Mouse (Mus musculus): ENCODE data around the gene Gm17079. TPM values are rescaled to one million over a fixed set of nuclear protein-coding genes. Genes with fewer than 3 reads are reported as not detected.
"Not testable (repeated sequence)": the region's sequence is repeated elsewhere in the genome, so short reads cannot be mapped to it uniquely, and the experiment has no call there.

The Gm17079 gene
- total RNA-seq (2014; rRNA removed) = not detected in 2 replicates
- polyA plus RNA-seq (2015; fragmentation: Nextera tagmentation; extraction: Ambion mirVana) = not detected in 2 replicates

- not testable (repeated sequence) for H3K4me3 ChIP-seq (ENCODE audit: low read depth, low read length); H3K27me3 ChIP-seq (ENCODE audit: insufficient read depth, low read length); H3K9me3 ChIP-seq (ENCODE audit: low read length); H3K9ac ChIP-seq (replicated peaks; ENCODE audit: low read length, poor library complexity, severe bottlenecking); H3K36me3 ChIP-seq (ENCODE audit: insufficient read depth, low read length); H3K27ac ChIP-seq (ENCODE audit: low read depth, low read length); H3K4me1 ChIP-seq (ENCODE audit: insufficient read depth, low read length); ATAC-seq (ENCODE audit: low FRiP score); H3K4me2 ChIP-seq (ENCODE audit: low read depth, low read length, poor library complexity, severe bottlenecking); DNase-seq (ENCODE audit: low spot score)
- whole genome bisulfite sequencing = 75% methylated on average over 1 of the region's 2 CpGs
Measured at GRCm38 (mm10) chr14:51695368-51695767, at the start of gene Gm17079. Gene Gm17079 (minus strand): TSS chr14:51695468.

GRCm38 (mm10) chr14:51740347-51741170, 45.3 kb upstream of the Gm17079 start:
- H3K4me2 ChIP-seq (ENCODE audit: low read depth, low read length, poor library complexity, severe bottlenecking) = peak overlapping the region; percentile 75
- DNase-seq (ENCODE audit: low spot score) (no peak), ATAC-seq (ENCODE audit: low FRiP score) (0 out of 2 replicates have a peak, but pooled peaks have one; percentile 49)
- H3K4me3 ChIP-seq (ENCODE audit: low read depth, low read length) = peak overlapping the region; percentile 40
- TF ChIP-seq CTCF (IDR thresholded peaks at IDR 0.05) = 0 out of 2 replicates have a peak, but pooled peaks have one; percentile 6
- H3K27ac ChIP-seq (ENCODE audit: low read depth, low read length) = no peak overlapping the region
- no peak overlapping the region for H3K9ac ChIP-seq (replicated peaks; ENCODE audit: low read length, poor library complexity, severe bottlenecking)
- H3K36me3 ChIP-seq (ENCODE audit: insufficient read depth, low read length) = no peaks in the 10 kb centered on the region
- H3K27me3 ChIP-seq (ENCODE audit: insufficient read depth, low read length) = peaks cover 41% of the 10 kb centered on the region
- H3K4me1 ChIP-seq (ENCODE audit: insufficient read depth, low read length) = no peaks in the 10 kb centered on the region
- under 1% methylated on average over 42 of the region's 42 CpGs for WGBS
- no peaks in the 10 kb centered on the region for H3K9me3 ChIP-seq (ENCODE audit: low read length)

GRCm38 (mm10) chr14:51739150-51739993, 44.1 kb upstream of the Gm17079 start:
- DNase-seq (ENCODE audit: low spot score) = no peak
- no peaks in the 10 kb centered on the region for H3K4me1 ChIP-seq (ENCODE audit: insufficient read depth, low read length)
- H3K27me3 ChIP-seq (ENCODE audit: insufficient read depth, low read length) = peaks cover 41% of the 10 kb centered on the region
- WGBS = 1% methylated on average over 23 of the region's 24 CpGs
- no peak overlapping the region for H3K9ac ChIP-seq (replicated peaks; ENCODE audit: low read length, poor library complexity, severe bottlenecking)
- H3K36me3 ChIP-seq (ENCODE audit: insufficient read depth, low read length) = no peaks in the 10 kb centered on the region
- peak overlapping the region; percentile 75 for H3K4me2 ChIP-seq (ENCODE audit: low read depth, low read length, poor library complexity, severe bottlenecking)
- peak; percentile 13; the same call in 1 of the 2 replicates for ATAC-seq (ENCODE audit: low FRiP score)
- H3K9me3 ChIP-seq (ENCODE audit: low read length) = no peaks in the 10 kb centered on the region
- TF ChIP-seq CTCF (IDR thresholded peaks at IDR 0.05) = no peak
- H3K27ac ChIP-seq (ENCODE audit: low read depth, low read length) = no peak overlapping the region
- H3K4me3 ChIP-seq (ENCODE audit: low read depth, low read length) = peak overlapping the region; percentile 30

- no peak for TF ChIP-seq CTCF (IDR thresholded peaks at IDR 0.05)
- no peak overlapping the region for H3K27ac ChIP-seq (ENCODE audit: low read depth, low read length)
- peaks cover 41% of the 10 kb centered on the region for H3K27me3 ChIP-seq (ENCODE audit: insufficient read depth, low read length)
- 1% methylated on average over 29 of the region's 29 CpGs for WGBS
- no peaks in the 10 kb centered on the region for H3K36me3 ChIP-seq (ENCODE audit: insufficient read depth, low read length)
- ATAC-seq (ENCODE audit: low FRiP score) (peak; percentile 49), DNase-seq (ENCODE audit: low spot score) (no peak)
- H3K9ac ChIP-seq (replicated peaks; ENCODE audit: low read length, poor library complexity, severe bottlenecking) = no peak overlapping the region
- peak overlapping the region; percentile 30 for H3K4me3 ChIP-seq (ENCODE audit: low read depth, low read length)
- no peaks in the 10 kb centered on the region for H3K4me1 ChIP-seq (ENCODE audit: insufficient read depth, low read length)
- H3K4me2 ChIP-seq (ENCODE audit: low read depth, low read length, poor library complexity, severe bottlenecking) = peak overlapping the region; percentile 75
- H3K9me3 ChIP-seq (ENCODE audit: low read length) = no peaks in the 10 kb centered on the region
Measured at GRCm38 (mm10) chr14:51738411-51739149, 43.3 kb upstream of the Gm17079 start.

- WGBS = 18% methylated on average over 12 of the region's 12 CpGs
- Histone ChIP-seq H3K4me2 (ENCODE audit: low read depth, low read length, poor library complexity, severe bottlenecking) (no peak overlapping the region), H3K36me3 (ENCODE audit: insufficient read depth, low read length) (no peaks in the 10 kb centered on the region), H3K9me3 (ENCODE audit: low read length) (no peaks in the 10 kb centered on the region), H3K9ac (replicated peaks; ENCODE audit: low read length, poor library complexity, severe bottlenecking) (no peak overlapping the region), H3K4me3 (ENCODE audit: low read depth, low read length) (no peak overlapping the region), H3K27ac (ENCODE audit: low read depth, low read length) (no peak overlapping the region), H3K27me3 (ENCODE audit: insufficient read depth, low read length) (peaks cover 41% of the 10 kb centered on the region), H3K4me1 (ENCODE audit: insufficient read depth, low read length) (no peaks in the 10 kb centered on the region)
- DNase-seq (ENCODE audit: low spot score) (no peak), ATAC-seq (ENCODE audit: low FRiP score) (no peak)
- TF ChIP-seq CTCF (IDR thresholded peaks at IDR 0.05) = no peak
Measured at GRCm38 (mm10) chr14:51737967-51738366, 42.7 kb upstream of the Gm17079 start.
